In the genomic region with DNA sequence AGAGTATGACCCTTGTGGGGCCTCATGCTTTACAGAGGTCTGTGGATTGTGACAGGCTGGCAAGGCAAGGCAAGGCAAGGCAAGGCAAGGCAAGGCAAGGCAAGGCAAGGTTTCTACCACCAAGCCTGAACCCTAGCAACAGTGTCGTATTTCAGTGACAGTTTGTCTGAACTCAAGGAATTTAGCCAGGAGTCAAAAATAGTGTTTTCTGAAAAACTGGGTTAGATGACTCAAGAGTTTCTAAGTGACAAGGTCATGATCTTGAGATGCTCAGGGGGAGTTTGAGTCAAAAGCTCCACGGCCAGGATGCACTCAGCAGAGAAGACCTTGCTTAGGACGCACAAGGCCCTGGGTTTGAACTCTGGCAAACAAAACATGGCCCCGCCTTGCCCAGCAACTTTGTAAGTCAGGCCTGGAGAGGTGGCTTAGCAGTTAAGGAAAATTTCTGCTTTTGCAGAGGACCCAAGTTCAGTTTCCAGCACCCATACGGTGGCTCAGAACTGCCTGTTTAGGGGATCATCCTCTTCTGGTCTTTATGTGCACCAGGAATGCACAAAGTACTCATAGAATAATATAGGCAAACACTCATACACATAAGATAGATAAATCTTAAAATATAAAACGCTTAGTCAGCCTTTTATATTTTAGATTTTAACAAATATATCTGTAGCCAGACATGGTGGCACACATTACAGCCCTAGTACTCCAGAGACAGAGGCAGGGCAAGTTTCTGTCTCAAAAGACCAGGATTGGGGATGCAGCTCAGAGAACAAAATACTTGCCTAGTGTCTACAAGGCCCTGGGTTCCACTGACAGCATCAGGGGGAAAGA, we compare ENCODE assay signal across 32 mouse cellular contexts. TPM values are rescaled to one million over a fixed set of nuclear protein-coding genes. Genes with fewer than 3 reads are reported as not detected.
DNase-seq lines count a peak whose midpoint lies in the region; ATAC-seq lines count a peak whose summit lies in the region.
"Had no signal": no experiment of that assay in that cellular context is flagged by ENCODE, and none has a peak within 500 bp of the region (broad histone marks: within the 10 kb centered on the region; RNA-seq: fewer than 3 reads in every experiment).

No protein-coding gene starts in this region.

- peaks cover 17% of the 10 kb centered on the region for H3K4me1 ChIP-seq in forebrain, embryonic 10.5 days
- H3K4me1 ChIP-seq in forebrain, embryonic 11.5 days (replicated peaks; ENCODE audit: control insufficient read depth, insufficient read depth, low read length), result peaks cover 4% of the 10 kb centered on the region; the same call in 1 of the 2 replicates
- peaks cover 0 to 17% of the 10 kb centered on the region in 2 experiments; a peak in 2 of 4 replicates for H3K4me1 ChIP-seq in ES-E14 (ENCODE audit: control insufficient read depth in 2 of 2, insufficient read depth in 2 of 2, low read length in 2 of 2, poor library complexity in 1 of 2)
- no peaks in the 10 kb centered on the region for H3K4me1 ChIP-seq in midbrain, embryonic 14.5 days (ENCODE audit: control insufficient read depth, insufficient read depth, low read length)
- no peaks in the 10 kb centered on the region for H3K4me1 ChIP-seq in hindbrain, embryonic 11.5 days (replicated peaks; ENCODE audit: control insufficient read depth, insufficient read depth, low read length)
- H3K4me1 ChIP-seq: forebrain, embryonic 15.5 days; limb, embryonic 12.5 days; midbrain, embryonic 15.5 days had no signal

- H3K4me3 ChIP-seq in forebrain, embryonic 10.5 days, result no peak overlapping the region
- H3K4me3 ChIP-seq in forebrain, embryonic 11.5 days (ENCODE audit: low read depth, low read length), result no peak overlapping the region
- H3K4me3 ChIP-seq in ES-E14 (ENCODE audit: insufficient read depth in 1 of 2, low read depth in 1 of 2, low read length in 2 of 2, poor library complexity in 1 of 2, severe bottlenecking in 1 of 2), result no peak overlapping the region
- H3K4me3 ChIP-seq in midbrain, embryonic 14.5 days (replicated peaks; ENCODE audit: low read depth, low read length), result no peak overlapping the region
- H3K4me3 ChIP-seq in hindbrain, embryonic 11.5 days (ENCODE audit: low read depth, low read length), result no peak overlapping the region
- H3K4me3 ChIP-seq: forebrain, embryonic 15.5 days; heart, embryonic 10.5 days; heart, embryonic 15.5 days; hindbrain, embryonic 12.5 days; intestine, embryonic 15.5 days; limb, embryonic 12.5 days; lung, embryonic 15.5 days; megakaryocyte, embryonic 14.5 days; midbrain, embryonic 15.5 days had no signal

- no peaks in the 10 kb centered on the region for H3K9me3 ChIP-seq in forebrain, embryonic 10.5 days
- no peaks in the 10 kb centered on the region for H3K9me3 ChIP-seq in forebrain, embryonic 11.5 days (ENCODE audit: control insufficient read depth, low read length)
- no peaks in the 10 kb centered on the region for H3K9me3 ChIP-seq in ES-E14 (ENCODE audit: control insufficient read depth, insufficient read depth, low read depth, low read length)
- H3K9me3 ChIP-seq in midbrain, embryonic 14.5 days (ENCODE audit: control insufficient read depth, low read length), result no peaks in the 10 kb centered on the region
- H3K9me3 ChIP-seq in hindbrain, embryonic 11.5 days (ENCODE audit: control insufficient read depth, low read length), result no peaks in the 10 kb centered on the region
- H3K9me3 ChIP-seq: forebrain, embryonic 15.5 days; G1E; heart, embryonic 10.5 days; heart, embryonic 15.5 days; hindbrain, embryonic 12.5 days; intestine, embryonic 15.5 days; limb, embryonic 12.5 days; lung, embryonic 15.5 days; megakaryocyte, embryonic 14.5 days; midbrain, embryonic 15.5 days had no signal

- in situ Hi-C loops in ES-E14 (cut with MboI; ENCODE audit: low sequenced_read_pairs in 2 of 2, unreplicated experiment in 2 of 2), result no loop called here

- H3K4me2 ChIP-seq in forebrain, embryonic 11.5 days (ENCODE audit: low read depth, low read length, severe bottlenecking), result no peak overlapping the region
- H3K4me2 ChIP-seq in midbrain, embryonic 14.5 days (ENCODE audit: low read length), result no peak overlapping the region
- H3K4me2 ChIP-seq in hindbrain, embryonic 11.5 days (replicated peaks; ENCODE audit: low read depth, low read length), result no peak overlapping the region
- H3K4me2 ChIP-seq: forebrain, embryonic 15.5 days; heart, embryonic 15.5 days; hindbrain, embryonic 12.5 days; intestine, embryonic 15.5 days; limb, embryonic 12.5 days; lung, embryonic 15.5 days; midbrain, embryonic 15.5 days had no signal

- H3K27me3 ChIP-seq in forebrain, embryonic 10.5 days (ENCODE audit: poor library complexity, severe bottlenecking), result no peaks in the 10 kb centered on the region
- H3K27me3 ChIP-seq in forebrain, embryonic 11.5 days (ENCODE audit: control insufficient read depth, insufficient read depth, low read length), result no peaks in the 10 kb centered on the region
- H3K27me3 ChIP-seq in midbrain, embryonic 14.5 days (ENCODE audit: control insufficient read depth, insufficient read depth, low read length), result no peaks in the 10 kb centered on the region
- no peaks in the 10 kb centered on the region for H3K27me3 ChIP-seq in hindbrain, embryonic 11.5 days (ENCODE audit: control insufficient read depth, insufficient read depth, low read length)
- H3K27me3 ChIP-seq: forebrain, embryonic 15.5 days; heart, embryonic 15.5 days; hindbrain, embryonic 12.5 days; intestine, embryonic 15.5 days; limb, embryonic 12.5 days; lung, embryonic 15.5 days; midbrain, embryonic 15.5 days had no signal

- no peak overlapping the region for H3K9ac ChIP-seq in forebrain, embryonic 11.5 days (ENCODE audit: low read length)
- H3K9ac ChIP-seq in ES-E14 (ENCODE audit: insufficient read depth, low read depth, low read length, poor library complexity, severe bottlenecking), result no peak overlapping the region
- no peak overlapping the region for H3K9ac ChIP-seq in midbrain, embryonic 14.5 days (replicated peaks; ENCODE audit: low read length)
- H3K9ac ChIP-seq in hindbrain, embryonic 11.5 days (ENCODE audit: low read depth, low read length), result no peak overlapping the region
- H3K9ac ChIP-seq: forebrain, embryonic 15.5 days; heart, embryonic 15.5 days; hindbrain, embryonic 12.5 days; intestine, embryonic 15.5 days; limb, embryonic 12.5 days; liver, embryonic 14.5 days; lung, embryonic 15.5 days; midbrain, embryonic 15.5 days had no signal

- 0 out of 2 replicates have a peak overlapping the region, but pooled peaks have one; percentile 4 for H3K27ac ChIP-seq in forebrain, embryonic 10.5 days
- H3K27ac ChIP-seq in forebrain, embryonic 11.5 days (ENCODE audit: low read depth, low read length), result no peak overlapping the region
- no peak overlapping the region for H3K27ac ChIP-seq in ES-E14 (ENCODE audit: insufficient read depth, low read depth, low read length, poor library complexity, severe bottlenecking)
- no peak overlapping the region for H3K27ac ChIP-seq in midbrain, embryonic 14.5 days (replicated peaks; ENCODE audit: low read depth, low read length)
- H3K27ac ChIP-seq in hindbrain, embryonic 11.5 days (ENCODE audit: low read depth, low read length), result no peak overlapping the region
- H3K27ac ChIP-seq: heart, embryonic 10.5 days; heart, embryonic 15.5 days; hindbrain, embryonic 12.5 days; hindbrain, postnatal 0 days; intestine, embryonic 15.5 days; kidney, postnatal 0 days; limb, embryonic 12.5 days; liver, embryonic 14.5 days; lung, embryonic 15.5 days; midbrain, embryonic 15.5 days had no signal

- no peak for DNase-seq in forebrain, embryonic 10.5 days (ENCODE audit: extremely low spot score, low spot score)
- DNase-seq in forebrain, embryonic 11.5 days (ENCODE audit: low spot score), result no peak
- DNase-seq in 3T3-L1 (ENCODE audit: low read depth, low spot score) (peak; percentile 61), ES-E14 (ENCODE audit: low read depth, low spot score) (no peak)
- DNase-seq in adrenal gland, postnatal 36 days, result peak; percentile 35 to 48
- DNase-seq in midbrain, embryonic 14.5 days, result no peak
- no peak for DNase-seq in hindbrain, embryonic 11.5 days (ENCODE audit: low spot score)
- DNase-seq: B cell, adult 2 months; cerebellum, adult 8-10 months; cerebellum, postnatal 25 days; gastrocnemius, postnatal 25 days; heart, adult 11 months; kidney, adult 8-10 months; kidney, postnatal 4 days; right cerebral cortex, adult 18-20 months; spleen, adult 18-20 months; thymus, adult 18-20 months; thymus, postnatal 36 days had no signal

- ATAC-seq in forebrain, embryonic 11.5 days (replicated peaks; ENCODE audit: low FRiP score), result no peak
- ATAC-seq in midbrain, embryonic 14.5 days (ENCODE audit: low FRiP score, low TSS enrichment), result no peak
- ATAC-seq in hindbrain, embryonic 11.5 days (ENCODE audit: low FRiP score), result no peak
- ATAC-seq: forebrain, embryonic 15.5 days; hindbrain, postnatal 0 days; intestine, embryonic 15.5 days; midbrain, embryonic 15.5 days had no signal

- peaks cover 56% of the 10 kb centered on the region for H3K36me3 ChIP-seq in forebrain, embryonic 10.5 days (replicated peaks)
- H3K36me3 ChIP-seq in forebrain, embryonic 11.5 days (ENCODE audit: control insufficient read depth, insufficient read depth, low read length), result no peaks in the 10 kb centered on the region; the same call in 1 of the 2 replicates
- peaks cover 21% of the 10 kb centered on the region; the same call in 1 of the 2 replicates for H3K36me3 ChIP-seq in ES-E14 (ENCODE audit: control insufficient read depth, insufficient read depth, low read length, poor library complexity, severe bottlenecking)
- peaks cover 21% of the 10 kb centered on the region; the same call in 1 of the 2 replicates for H3K36me3 ChIP-seq in midbrain, embryonic 14.5 days (ENCODE audit: control insufficient read depth, insufficient read depth, low read length)
- H3K36me3 ChIP-seq in hindbrain, embryonic 11.5 days (ENCODE audit: control insufficient read depth, insufficient read depth, low read length), result no peaks in the 10 kb centered on the region
- H3K36me3 ChIP-seq: heart, embryonic 15.5 days had no signal

- 82% methylated on average over 6 of the region's 6 CpGs for WGBS in forebrain, embryonic 10.5 days
- 86% methylated on average over 6 of the region's 6 CpGs for WGBS in forebrain, embryonic 11.5 days
- WGBS in midbrain, embryonic 14.5 days, result 84% methylated on average over 6 of the region's 6 CpGs
- 78% methylated on average over 6 of the region's 6 CpGs for WGBS in hindbrain, embryonic 11.5 days

RNA-seq across cellular contexts. Expression of a gene that starts 32.3 kb away (rescaled TPM):
- 39.1 and 42.7 TPM in 2 replicates for polyA plus RNA-seq in forebrain, embryonic 10.5 days (2016; fragmentation: Nextera tagmentation; extraction: Ambion mirVana)
- polyA plus RNA-seq in forebrain, embryonic 11.5 days (2014; fragmentation: Nextera tagmentation; extraction: Ambion mirVana), result 76.0 and 88.3 TPM in 2 replicates
- 18.0 and 20.0 TPM in 2 replicates for total RNA-seq in ES-E14 (2012; rRNA removed)
- 1 to 10 TPM; 2.7 to 3.0 TPM for total RNA-seq in adrenal gland, postnatal 36 days (2021)
- 203 and 214 TPM in 2 replicates for polyA plus RNA-seq in midbrain, embryonic 14.5 days (2014; fragmentation: Nextera tagmentation; extraction: Ambion mirVana)
- polyA plus RNA-seq in hindbrain, embryonic 11.5 days (2014; fragmentation: Nextera tagmentation; extraction: Ambion mirVana), result 60.9 and 73.6 TPM in 2 replicates
- total RNA-seq: neutrophil, adult 5-6 weeks had no signal

RNA-seq across cellular contexts. Expression of a gene that starts 46.9 kb away (rescaled TPM):
- polyA plus RNA-seq in forebrain, embryonic 10.5 days (2016; fragmentation: Nextera tagmentation; extraction: Ambion mirVana), result 7.4 and 8.7 TPM in 2 replicates
- polyA plus RNA-seq in forebrain, embryonic 11.5 days (2014; fragmentation: Nextera tagmentation; extraction: Ambion mirVana), result 12.5 and 13.3 TPM in 2 replicates
- total RNA-seq in ES-E14 (2012; rRNA removed), result 10.6 and 11.2 TPM in 2 replicates
- 1 to 10 TPM; 3.6 to 4.9 TPM for total RNA-seq in adrenal gland, postnatal 36 days (2021)
- 0.94 and 3.9 TPM in 2 replicates for polyA plus RNA-seq in midbrain, embryonic 14.5 days (2014; fragmentation: Nextera tagmentation; extraction: Ambion mirVana)
- polyA plus RNA-seq in hindbrain, embryonic 11.5 days (2014; fragmentation: Nextera tagmentation; extraction: Ambion mirVana), result 33.9 and 37.0 TPM in 2 replicates
- total RNA-seq: G1E; neutrophil, adult 5-6 weeks had no signal

RNA-seq across cellular contexts. Expression of a gene that starts 54.3 kb away (rescaled TPM):
- polyA plus RNA-seq in forebrain, embryonic 10.5 days (2016; fragmentation: Nextera tagmentation; extraction: Ambion mirVana), result 44.2 and 50.8 TPM in 2 replicates
- polyA plus RNA-seq in forebrain, embryonic 11.5 days (2014; fragmentation: Nextera tagmentation; extraction: Ambion mirVana), result 36.1 and 43.5 TPM in 2 replicates
- total RNA-seq in ES-E14 (2012; rRNA removed), result 202 and 424 TPM in 2 replicates
- total RNA-seq in adrenal gland, postnatal 36 days (2021), result 10 to 100 TPM; 28.7 to 48.2 TPM
- 52.3 and 66.3 TPM in 2 replicates for polyA plus RNA-seq in midbrain, embryonic 14.5 days (2014; fragmentation: Nextera tagmentation; extraction: Ambion mirVana)
- 37.5 and 43.4 TPM in 2 replicates for polyA plus RNA-seq in hindbrain, embryonic 11.5 days (2014; fragmentation: Nextera tagmentation; extraction: Ambion mirVana)

Comparison
In these comparisons a context has a peak if more than half of its experiments do, and no peak if none do; other contexts are left out.
1. DNase-seq: peak in 3T3-L1 (single experiment) and adrenal gland, postnatal 36 days (2 of 2); none in forebrain, embryonic 10.5 days (single experiment), forebrain, embryonic 11.5 days (single experiment), ES-E14 (single experiment), midbrain, embryonic 14.5 days (single experiment) and hindbrain, embryonic 11.5 days (single experiment).